ENCODE assay signal across 7 mouse cellular contexts in the genomic region with DNA sequence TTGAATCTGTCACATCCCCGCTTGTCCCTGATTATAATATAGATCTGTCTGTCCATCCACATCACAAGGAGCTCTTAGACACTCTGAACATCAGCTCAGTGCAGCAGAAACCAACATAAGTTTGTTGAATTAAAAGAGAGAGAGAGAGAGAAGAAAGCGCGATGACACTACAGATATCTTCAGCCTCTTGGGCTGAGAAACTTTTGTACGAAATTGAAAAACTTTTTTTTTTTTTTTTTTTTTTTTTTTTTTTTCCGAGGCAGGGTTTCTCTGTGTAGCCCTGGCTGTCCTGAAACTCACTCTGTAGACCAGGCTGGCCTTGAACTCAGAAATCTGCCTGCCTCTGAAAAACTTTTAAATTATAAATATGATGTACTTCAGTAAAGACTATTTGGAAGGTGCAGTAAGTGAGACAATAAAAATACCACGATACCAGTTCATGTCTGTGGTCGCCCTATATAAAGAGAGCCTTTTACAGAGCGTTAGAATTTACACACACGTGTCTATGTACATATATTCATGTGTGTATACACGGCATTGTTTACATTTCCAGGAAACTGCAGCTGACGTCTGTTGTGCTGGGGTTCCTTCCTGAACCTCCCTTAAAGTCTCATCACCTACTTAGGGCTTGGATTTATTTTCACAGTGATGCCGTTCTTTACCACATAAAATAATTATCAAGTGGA. TPM values are rescaled to one million over a fixed set of nuclear protein-coding genes. Genes with fewer than 3 reads are reported as not detected.
DNase-seq lines count a peak whose midpoint lies in the region; ATAC-seq and TF ChIP-seq lines count a peak whose summit lies in the region.

No protein-coding gene starts in this region.

- peak overlapping the region; percentile 52 for H3K4me2 ChIP-seq in lung, embryonic 16.5 days (ENCODE audit: low read depth, low read length)
- peak overlapping the region; percentile 30 for H3K4me2 ChIP-seq in forebrain, embryonic 14.5 days (ENCODE audit: low read length)
- H3K4me2 ChIP-seq in limb, embryonic 15.5 days: peak overlapping the region; percentile 35
- H3K4me2 ChIP-seq in stomach, postnatal 0 days (replicated peaks; ENCODE audit: low read depth): peak overlapping the region; percentile 28; the same call in 1 of the 2 replicates

- H3K4me3 ChIP-seq in lung, embryonic 16.5 days (ENCODE audit: low read length): peak overlapping the region; percentile 24
- H3K4me3 ChIP-seq in forebrain, embryonic 14.5 days (ENCODE audit: low read depth, low read length): no peak overlapping the region
- H3K4me3 ChIP-seq in limb, embryonic 15.5 days: 0 out of 2 replicates have a peak overlapping the region, but pooled peaks have one; percentile 20
- H3K4me3 ChIP-seq in stomach, postnatal 0 days (ENCODE audit: low read depth, low read length): no peak overlapping the region
- H3K4me3 ChIP-seq in kidney, adult 2 months (ENCODE audit: insufficient read depth, low read depth, low read length): no peak overlapping the region

- DNase-seq in lung, postnatal 25 days (ENCODE audit: low spot score): no peak
- DNase-seq in forebrain, embryonic 14.5 days (ENCODE audit: low spot score): no peak
- DNase-seq in stomach, postnatal 0 days (ENCODE audit: low spot score): no peak
- DNase-seq in kidney, adult 2 months: no peak
- DNase-seq in left cerebral cortex, postnatal 36 days (ENCODE audit: low spot score in 2 of 2): no peak

- intact Hi-C loops in left cerebral cortex, postnatal 36 days (cut with DNase I): no loop called here

- no peak for TF ChIP-seq CTCF in stomach, postnatal 0 days (IDR thresholded peaks at IDR 0.05; ENCODE audit: low read depth)
- no peak for TF ChIP-seq CTCF in kidney, adult 2 months (conservative IDR thresholded peaks at IDR 0.05; ENCODE audit: insufficient read depth, insufficient read length, low read depth, low read length)

- no peak for ATAC-seq in lung, embryonic 16.5 days (ENCODE audit: low read depth)
- no peak for ATAC-seq in forebrain, embryonic 14.5 days
- ATAC-seq in limb, embryonic 15.5 days (ENCODE audit: insufficient number of reproducible peaks, low FRiP score, low TSS enrichment, low read depth): no peak
- ATAC-seq in stomach, postnatal 0 days (ENCODE audit: low FRiP score, low TSS enrichment): peak; percentile 42

- TF ChIP-seq EP300 in stomach, postnatal 0 days (optimal IDR thresholded peaks at IDR 0.05): no peak

- no peaks in the 10 kb centered on the region for H3K36me3 ChIP-seq in lung, embryonic 16.5 days (ENCODE audit: control insufficient read depth, insufficient read depth, low read length)
- H3K36me3 ChIP-seq in forebrain, embryonic 14.5 days (ENCODE audit: control insufficient read depth, insufficient read depth, low read length): no peaks in the 10 kb centered on the region
- H3K36me3 ChIP-seq in limb, embryonic 15.5 days: no peaks in the 10 kb centered on the region
- H3K36me3 ChIP-seq in stomach, postnatal 0 days (ENCODE audit: control insufficient read depth, insufficient read depth, low read length): no peaks in the 10 kb centered on the region
- no peaks in the 10 kb centered on the region for H3K36me3 ChIP-seq in kidney, adult 2 months (ENCODE audit: control insufficient read depth, insufficient read depth, low read length)

- H3K4me1 ChIP-seq in lung, embryonic 16.5 days (replicated peaks; ENCODE audit: control insufficient read depth, insufficient read depth, low read length): no peaks in the 10 kb centered on the region
- H3K4me1 ChIP-seq in forebrain, embryonic 14.5 days (ENCODE audit: control insufficient read depth, insufficient read depth, low read length): no peaks in the 10 kb centered on the region
- H3K4me1 ChIP-seq in limb, embryonic 15.5 days: peaks cover 5% of the 10 kb centered on the region
- no peaks in the 10 kb centered on the region for H3K4me1 ChIP-seq in stomach, postnatal 0 days (replicated peaks; ENCODE audit: control insufficient read depth, insufficient read depth)
- H3K4me1 ChIP-seq in kidney, adult 2 months (ENCODE audit: control insufficient read depth, insufficient read depth, low read length): no peaks in the 10 kb centered on the region

- WGBS in lung, embryonic 16.5 days: 37% methylated on average over 11 of the region's 12 CpGs
- 51% methylated on average over 12 of the region's 12 CpGs for WGBS in forebrain, embryonic 14.5 days
- 42% methylated on average over 12 of the region's 12 CpGs for WGBS in limb, embryonic 15.5 days
- 41% methylated on average over 11 of the region's 12 CpGs for WGBS in stomach, postnatal 0 days
- 49% methylated on average over 12 of the region's 12 CpGs for WGBS in kidney, adult 2 months

- TF ChIP-seq POLR2A in kidney, adult 2 months (IDR thresholded peaks at IDR 0.05; ENCODE audit: low read depth, low read length): no peak

- H3K27me3 ChIP-seq in lung, embryonic 16.5 days (ENCODE audit: control insufficient read depth, insufficient read depth, low read depth, low read length): no peaks in the 10 kb centered on the region
- H3K27me3 ChIP-seq in forebrain, embryonic 14.5 days (replicated peaks; ENCODE audit: control insufficient read depth, insufficient read depth, low read length): no peaks in the 10 kb centered on the region
- no peaks in the 10 kb centered on the region for H3K27me3 ChIP-seq in limb, embryonic 15.5 days
- no peaks in the 10 kb centered on the region for H3K27me3 ChIP-seq in stomach, postnatal 0 days (ENCODE audit: control insufficient read depth, insufficient read depth, low read length)
- no peaks in the 10 kb centered on the region for H3K27me3 ChIP-seq in kidney, adult 2 months (replicated peaks; ENCODE audit: control insufficient read depth, insufficient read depth, low read length)

- H3K9ac ChIP-seq in lung, embryonic 16.5 days (ENCODE audit: low read length): peak overlapping the region; percentile 45
- H3K9ac ChIP-seq in forebrain, embryonic 14.5 days (ENCODE audit: low read length): peak overlapping the region; percentile 25; the same call in 1 of the 2 replicates
- H3K9ac ChIP-seq in limb, embryonic 15.5 days: no peak overlapping the region
- no peak overlapping the region for H3K9ac ChIP-seq in stomach, postnatal 0 days (ENCODE audit: low read length)

- no peaks in the 10 kb centered on the region for H3K9me3 ChIP-seq in lung, embryonic 16.5 days (ENCODE audit: control insufficient read depth, low read length)
- H3K9me3 ChIP-seq in forebrain, embryonic 14.5 days (replicated peaks; ENCODE audit: control insufficient read depth, low read length): no peaks in the 10 kb centered on the region
- no peaks in the 10 kb centered on the region for H3K9me3 ChIP-seq in limb, embryonic 15.5 days
- no peaks in the 10 kb centered on the region for H3K9me3 ChIP-seq in stomach, postnatal 0 days (ENCODE audit: control insufficient read depth, low read length)

- H3K27ac ChIP-seq in lung, embryonic 16.5 days (ENCODE audit: low read length): no peak overlapping the region
- no peak overlapping the region for H3K27ac ChIP-seq in forebrain, embryonic 14.5 days (ENCODE audit: low read depth, low read length)
- H3K27ac ChIP-seq in limb, embryonic 15.5 days: no peak overlapping the region
- no peak overlapping the region for H3K27ac ChIP-seq in stomach, postnatal 0 days (replicated peaks)
- H3K27ac ChIP-seq in kidney, adult 2 months (ENCODE audit: insufficient read depth, low read depth, low read length): no peak overlapping the region

RNA-seq across cellular contexts. Expression of a gene that starts 18.4 kb away (rescaled TPM):
- polyA plus RNA-seq in lung, embryonic 16.5 days (2015; fragmentation: Nextera tagmentation; extraction: Ambion mirVana): 0.05 TPM in 1 of 2 replicates, not detected in the other
- 0.34 and 0.40 TPM in 2 replicates for polyA plus RNA-seq in forebrain, embryonic 14.5 days (2014; fragmentation: Nextera tagmentation; extraction: Ambion mirVana)
- 2.9 and 4.1 TPM in 2 replicates for polyA plus RNA-seq in limb, embryonic 15.5 days (2015; fragmentation: Nextera tagmentation; extraction: Ambion mirVana)
- 0.07 TPM in 1 of 2 replicates, not detected in the other for polyA plus RNA-seq in stomach, postnatal 0 days (2015; fragmentation: Nextera tagmentation; extraction: Ambion mirVana)
- 2.9 and 3.7 TPM in 2 replicates for polyA plus RNA-seq in kidney, adult 2 months (2012; rRNA removed)
- under 1 TPM; 0.25 to 0.34 TPM for total RNA-seq in left cerebral cortex, postnatal 36 days (2021)

Comparison
In these comparisons a context has a peak if more than half of its experiments do, and no peak if none do; other contexts are left out.
1. H3K4me3 ChIP-seq: peak in lung, embryonic 16.5 days (single experiment) and limb, embryonic 15.5 days (single experiment); none in forebrain, embryonic 14.5 days (single experiment), stomach, postnatal 0 days (single experiment) and kidney, adult 2 months (single experiment).
2. H3K9ac ChIP-seq: peak in lung, embryonic 16.5 days (single experiment) and forebrain, embryonic 14.5 days (single experiment); none in limb, embryonic 15.5 days (single experiment) and stomach, postnatal 0 days (single experiment).
3. Peak in every context shown above with its lines, with median percentiles within 50 percentile points of each other: H3K4me2 ChIP-seq.